Mouse (Mus musculus): ENCODE measurements at regions not wholly inside any gene's neighbourhood (a gene's known extent, or its start where the extent isn't known, plus 50 kb on each side); places are given as distances from the start of the nearest gene placed in this dataset.

DNA sequence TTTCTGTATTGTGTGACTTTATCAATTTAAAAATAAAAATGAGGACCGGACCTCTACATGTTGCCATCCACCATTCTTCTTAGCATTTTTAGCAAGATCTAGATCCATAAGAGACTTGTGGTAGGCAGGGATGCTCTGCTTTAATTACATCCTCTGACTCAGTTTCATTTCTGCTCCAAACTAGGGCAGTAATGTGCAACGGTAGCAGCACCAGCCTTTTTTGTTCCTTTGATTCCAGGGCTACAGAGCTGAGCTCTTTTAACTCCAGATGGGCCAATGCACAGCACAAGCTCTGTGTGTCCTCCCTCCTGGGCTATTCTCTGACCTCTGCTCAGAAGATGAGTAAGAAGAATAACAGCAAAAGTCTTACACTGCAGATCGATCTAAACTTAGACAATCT is 168.2 kb upstream of the Sptlc3 start:
- TF ChIP-seq POLR2A (IDR thresholded peaks at IDR 0.05; ENCODE audit: borderline replicate concordance, insufficient read depth, low read length) (no peak), CTCF (IDR thresholded peaks at IDR 0.05; ENCODE audit: borderline replicate concordance, insufficient read depth, low read depth, low read length) (no peak)

All from cerebellum, adult 2 months (tissue).